Mouse (Mus musculus) midbrain, embryonic 14.5 days (tissue): ENCODE measurements around the gene Hoxa5. TPM values are rescaled to one million over a fixed set of nuclear protein-coding genes. Genes with fewer than 3 reads are reported as not detected.

Experiments used
- ATAC-seq: fragments of 200-750 bp; cut with Nextera tagmentation; 2 replicates; pipeline ENCODE4 v1.8.0; 2017; ENCODE audit warnings: moderate number of reproducible peaks, moderate library complexity; ENCODE audit not compliant: low FRiP score, low TSS enrichment
- DNase-seq: peaks from one replicate; pipeline ENCODE4 v3.0.0-alpha.2; 2015
- H3K27ac ChIP-seq: fragments of 300-500 bp; sonication (generic); replicated peaks from 2 replicates; pipeline ENCODE4 v1.5.1; 2014; ENCODE audit warnings: mild to moderate bottlenecking, low read depth, low read length, moderate library complexity
- H3K27me3 ChIP-seq: fragments of 300-500 bp; sonication (generic); 2 replicates; pipeline ENCODE4 v1.6.1; 2014; ENCODE audit warnings: low read length, control low read depth, mixed read lengths; ENCODE audit not compliant: control insufficient read depth, insufficient read depth
- H3K36me3 ChIP-seq: fragments of 300-500 bp; sonication (generic); 2 replicates; pipeline ENCODE4 v1.6.1; 2014; ENCODE audit warnings: low read length, control low read depth; ENCODE audit not compliant: control insufficient read depth, insufficient read depth
- H3K4me1 ChIP-seq: fragments of 300-500 bp; sonication (generic); 2 replicates; pipeline ENCODE4 v1.6.1; 2014; ENCODE audit warnings: mild to moderate bottlenecking, antibody characterized with exemption, low read length, control low read depth; ENCODE audit not compliant: control insufficient read depth, insufficient read depth
- H3K4me2 ChIP-seq: fragments of 300-500 bp; sonication (generic); 2 replicates; pipeline ENCODE4 v1.6.1; 2014; ENCODE audit warnings: mild to moderate bottlenecking, low read length, moderate library complexity
- H3K4me3 ChIP-seq: fragments of 300-500 bp; sonication (generic); replicated peaks from 2 replicates; pipeline ENCODE4 v1.5.1; 2014; ENCODE audit warnings: low read depth, low read length
- H3K9ac ChIP-seq: fragments of 300-500 bp; sonication (generic); replicated peaks from 2 replicates; pipeline ENCODE4 v1.6.1; 2014; ENCODE audit warnings: mild to moderate bottlenecking, low read length, moderate library complexity
- H3K9me3 ChIP-seq: fragments of 300-500 bp; sonication (generic); 2 replicates; pipeline ENCODE4 v1.6.1; 2016; ENCODE audit warnings: low read length, control low read depth, mixed read lengths; ENCODE audit not compliant: control insufficient read depth
- WGBS: fragments of 180-500 bp; shearing (Covaris S2); extraction: QIAGEN DNeasy Blood & Tissue Kit; methylation state at CpG from one replicate; pipeline ENCODE4 v1.1.7; 2014; 5-methylcytosine and 5-hydroxymethylcytosine counted together
- polyA plus RNA-seq: library from polyadenylated mRNA; unstranded; fragments of >200 nt; fragmentation: Nextera tagmentation; extraction: Ambion mirVana; gene quantifications from 2 replicates; pipeline ENCODE4 v1.2.1, GENCODE M21; 2014

Hoxa5 gene
- polyA plus RNA-seq, 1 experiment from 2014 or later, result not detected

GRCm38 (mm10) chr6:52206882-52207683 lies 2.7 kb upstream of the Hoxa5 start:
- Histone ChIP-seq H3K36me3 (no peaks in the 10 kb centered on the region), H3K4me2 (no peak overlapping the region), H3K4me3 (no peak overlapping the region), H3K27ac (no peak overlapping the region), H3K4me1 (no peaks in the 10 kb centered on the region), H3K9me3 (no peaks in the 10 kb centered on the region), H3K9ac (no peak overlapping the region), H3K27me3 (peaks cover 99% of the 10 kb centered on the region)
- ATAC-seq (no peak), DNase-seq (no peak)
- WGBS, result 2% methylated on average over 4 of the region's 4 CpGs

DNA sequence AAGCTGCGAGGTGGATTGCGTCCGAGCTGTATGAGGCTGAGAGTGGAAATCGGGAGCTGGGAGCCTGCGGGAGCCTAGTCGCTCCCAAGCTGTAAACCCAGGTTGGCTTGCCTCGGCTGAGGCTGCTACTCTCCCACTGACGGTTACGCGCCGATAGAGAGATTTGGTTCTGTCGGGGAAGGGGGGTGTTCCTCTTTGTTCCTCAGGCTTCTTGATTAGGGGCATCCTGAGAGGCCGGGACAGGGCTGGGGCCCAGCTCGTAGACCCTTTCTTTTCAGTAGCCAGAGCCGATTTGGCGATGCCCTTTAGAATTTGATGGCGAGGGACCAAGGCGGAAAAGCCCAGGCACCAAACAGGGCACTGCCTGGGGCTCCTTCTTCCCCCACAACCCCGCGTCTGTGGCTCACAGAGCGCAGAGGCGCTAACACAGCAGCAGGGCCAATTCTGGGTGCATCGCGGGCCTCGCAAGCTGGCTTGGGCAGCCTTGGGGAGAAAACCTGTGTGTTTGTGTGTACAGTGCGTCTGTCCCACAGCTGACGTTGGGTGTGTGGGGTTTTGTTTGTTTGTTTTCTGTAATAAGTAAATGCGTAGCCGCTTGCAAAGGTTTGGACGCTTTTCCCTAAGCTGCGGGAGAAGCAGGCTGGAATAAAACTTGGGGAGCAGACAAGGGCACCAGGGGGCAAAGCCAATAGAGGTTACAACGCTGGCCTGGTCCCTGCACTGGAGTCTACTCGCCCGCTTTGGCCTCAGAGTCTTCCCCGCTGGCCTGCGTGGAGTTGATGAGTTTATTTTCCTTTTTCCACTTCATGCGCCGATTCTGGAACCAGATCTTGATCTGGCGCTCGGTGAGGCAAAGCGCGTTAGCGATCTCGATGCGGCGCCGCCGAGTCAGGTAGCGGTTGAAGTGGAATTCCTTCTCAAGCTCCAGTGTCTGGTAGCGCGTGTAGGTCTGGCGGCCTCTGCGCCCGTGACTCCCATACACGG lies 1.5 kb upstream of the Hoxa5 start:
- no peak for DNase-seq
- under 1% methylated on average over 55 of the region's 55 CpGs for WGBS
- ATAC-seq, result no peak

GRCm38 (mm10) chr6:52205221-52205620 lies 834 bp upstream of the Hoxa5 start:
- Histone ChIP-seq H3K4me1 (no peaks in the 10 kb centered on the region), H3K4me3 (no peak overlapping the region), H3K9ac (no peak overlapping the region), H3K27me3 (peaks cover 100% of the 10 kb centered on the region), H3K36me3 (no peaks in the 10 kb centered on the region), H3K4me2 (no peak overlapping the region), H3K9me3 (no peaks in the 10 kb centered on the region), H3K27ac (no peak overlapping the region)
- 5% methylated on average over 14 of the region's 14 CpGs for WGBS
- no peak for ATAC-seq
- DNase-seq, result no peak

More for the DNA sequence above, 1.5 kb upstream of the Hoxa5 start:
- Histone ChIP-seq H3K4me1 (no peaks in the 10 kb centered on the region), H3K27me3 (peaks cover 99% of the 10 kb centered on the region), H3K4me3 (no peak overlapping the region), H3K27ac (no peak overlapping the region), H3K9me3 (no peaks in the 10 kb centered on the region), H3K9ac (no peak overlapping the region), H3K36me3 (no peaks in the 10 kb centered on the region), H3K4me2 (no peak overlapping the region)

- ATAC-seq (no peak), DNase-seq (no peak)
- H3K4me3 ChIP-seq, result no peak overlapping the region
- WGBS, result 1% methylated on average over 46 of the region's 46 CpGs
- H3K36me3 ChIP-seq, result no peaks in the 10 kb centered on the region
- peak overlapping the region; percentile 29 for H3K4me2 ChIP-seq
- H3K27ac ChIP-seq, result no peak overlapping the region
- H3K4me1 ChIP-seq, result no peaks in the 10 kb centered on the region
- H3K9ac ChIP-seq, result no peak overlapping the region
- H3K9me3 ChIP-seq, result no peaks in the 10 kb centered on the region
- peaks cover 100% of the 10 kb centered on the region for H3K27me3 ChIP-seq
These were observed 877 bp downstream of the Hoxa5 start for GRCm38 (mm10) chr6:52203371-52204049.

- H3K27ac ChIP-seq, result no peak overlapping the region
- ATAC-seq, result no peak
- H3K4me2 ChIP-seq, result no peak overlapping the region
- H3K9ac ChIP-seq, result no peak overlapping the region
- no peaks in the 10 kb centered on the region for H3K4me1 ChIP-seq
- H3K9me3 ChIP-seq, result no peaks in the 10 kb centered on the region
- H3K27me3 ChIP-seq, result peaks cover 100% of the 10 kb centered on the region
- H3K36me3 ChIP-seq, result no peaks in the 10 kb centered on the region
- DNase-seq, result no peak
- H3K4me3 ChIP-seq, result no peak overlapping the region
- under 1% methylated on average over 10 of the region's 10 CpGs for WGBS
These were observed 1.3 kb downstream of the Hoxa5 start for GRCm38 (mm10) chr6:52203121-52203370.

DNA sequence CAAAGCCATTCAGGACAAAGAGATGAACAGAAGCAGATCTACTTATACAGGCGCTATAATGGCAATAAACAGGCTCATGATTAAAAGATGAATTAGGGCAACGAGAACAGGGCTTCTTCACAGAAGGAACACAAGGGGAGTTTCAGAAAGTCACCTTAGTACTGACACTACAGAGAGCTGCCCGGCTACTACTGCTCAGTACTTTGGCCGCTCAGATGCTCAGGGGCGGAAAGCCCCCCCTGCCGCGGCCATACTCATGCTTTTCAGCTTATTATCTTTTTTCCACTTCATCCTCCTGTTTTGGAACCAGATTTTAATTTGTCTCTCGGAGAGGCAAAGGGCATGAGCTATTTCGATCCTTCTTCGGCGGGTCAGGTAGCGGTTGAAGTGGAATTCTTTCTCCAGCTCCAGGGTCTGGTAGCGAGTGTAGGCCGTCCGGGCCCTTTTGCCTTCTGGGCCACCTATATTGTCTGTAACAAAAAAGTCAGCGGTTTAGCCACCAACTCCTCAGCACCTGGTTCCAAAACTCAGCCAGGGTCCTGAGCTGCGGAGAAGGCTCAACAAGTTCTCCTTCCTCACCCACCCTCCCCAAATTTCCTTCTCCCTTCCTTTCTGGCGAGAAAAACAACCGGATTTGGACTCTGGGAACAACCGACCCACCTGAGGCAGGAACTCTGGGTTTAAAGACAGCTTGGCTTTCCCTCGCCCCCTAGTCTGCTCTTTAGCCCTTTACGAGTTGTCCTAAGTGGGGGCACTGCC lies 1.8 kb downstream of the Hoxa5 start:
- peaks cover 100% of the 10 kb centered on the region for H3K27me3 ChIP-seq
- no peak overlapping the region for H3K9ac ChIP-seq
- 2% methylated on average over 22 of the region's 22 CpGs for WGBS
- DNase-seq (no peak), ATAC-seq (no peak)
- H3K4me2 ChIP-seq, result no peak overlapping the region
- H3K9me3 ChIP-seq, result no peaks in the 10 kb centered on the region
- no peaks in the 10 kb centered on the region for H3K4me1 ChIP-seq
- no peak overlapping the region for H3K4me3 ChIP-seq
- H3K27ac ChIP-seq, result no peak overlapping the region
- H3K36me3 ChIP-seq, result no peaks in the 10 kb centered on the region

DNA sequence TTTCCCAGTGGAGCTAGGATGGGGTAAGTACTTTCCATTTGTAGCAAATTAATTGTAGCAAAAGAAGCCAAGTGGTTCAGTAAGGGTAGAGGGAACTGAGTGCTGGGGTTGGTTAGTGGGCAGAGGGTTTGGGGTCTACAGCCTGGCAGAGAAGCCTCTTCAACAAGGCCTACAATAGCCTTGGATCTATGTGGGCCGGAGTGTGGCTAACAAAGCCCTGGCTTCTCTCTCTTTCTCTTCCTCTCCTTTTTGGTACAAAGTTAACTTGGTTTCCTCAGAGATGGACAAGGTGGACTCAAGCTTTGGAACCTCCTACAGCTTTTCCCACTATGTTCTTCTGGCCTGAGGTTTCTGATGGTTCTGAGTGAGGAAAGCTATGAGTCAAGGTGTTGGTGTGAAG lies 3.1 kb downstream of the Hoxa5 start:
- DNase-seq, result no peak
- peaks cover 100% of the 10 kb centered on the region for H3K27me3 ChIP-seq
- no peak overlapping the region for H3K4me3 ChIP-seq
- H3K4me2 ChIP-seq, result no peak overlapping the region
- H3K9ac ChIP-seq, result no peak overlapping the region
- H3K4me1 ChIP-seq, result no peaks in the 10 kb centered on the region
- H3K9me3 ChIP-seq, result no peaks in the 10 kb centered on the region
- H3K27ac ChIP-seq, result no peak overlapping the region
- 13% methylated on average over 1 of the region's 1 CpGs for WGBS
- ATAC-seq, result no peak
- H3K36me3 ChIP-seq, result no peaks in the 10 kb centered on the region

DNA sequence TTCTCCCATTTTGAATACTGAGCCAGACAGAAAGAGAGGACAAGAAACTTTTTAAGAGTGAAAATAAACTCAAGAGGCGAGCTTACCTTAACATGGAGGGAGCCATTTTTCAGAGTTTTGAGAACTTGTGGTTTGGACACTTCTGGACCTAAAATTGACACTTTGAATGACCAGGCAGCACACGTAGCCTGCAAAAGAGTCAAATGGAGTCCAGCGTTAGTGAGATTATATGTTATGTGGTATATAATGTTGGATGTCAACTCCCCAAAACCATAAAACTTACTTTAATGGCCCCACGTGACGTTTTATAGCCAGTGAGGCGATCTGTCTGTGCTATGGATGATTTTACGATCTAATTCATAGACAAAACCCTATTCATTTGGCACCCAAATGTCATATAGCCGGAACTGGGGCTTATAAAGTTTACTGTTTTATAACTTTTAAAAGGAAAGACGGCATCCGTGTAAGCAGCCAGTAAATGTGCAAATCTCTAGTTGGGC lies 3.6 kb downstream of the Hoxa5 start:
- ATAC-seq, result no peak
- Histone ChIP-seq H3K36me3 (no peaks in the 10 kb centered on the region), H3K4me3 (no peak overlapping the region)

More for the DNA sequence above, 3.6 kb downstream of the Hoxa5 start:
- no peaks in the 10 kb centered on the region for H3K9me3 ChIP-seq
- H3K27me3 ChIP-seq, result peaks cover 100% of the 10 kb centered on the region
- no peak for DNase-seq
- no peak overlapping the region for H3K9ac ChIP-seq
- 6% methylated on average over 10 of the region's 10 CpGs for WGBS
- no peak overlapping the region for H3K27ac ChIP-seq
- no peak overlapping the region for H3K4me2 ChIP-seq
- H3K4me1 ChIP-seq, result no peaks in the 10 kb centered on the region
